Mouse (Mus musculus) cerebellum, adult 2 months (tissue): ENCODE measurements around the gene Arv1.

Experiments used
- CTCF ChIP-seq: fragments of 200-500 bp; IDR thresholded peaks from 2 replicates; pipeline ENCODE4 v1.5.1; 2011; ENCODE audit warnings: low read depth, mild to moderate bottlenecking, control low read depth, low read length, moderate library complexity, borderline replicate concordance; ENCODE audit not compliant: insufficient read depth
- POLR2A ChIP-seq: fragments of 200-500 bp; IDR thresholded peaks from 2 replicates; pipeline ENCODE4 v1.6.1; 2011; ENCODE audit warnings: low read length, control low read depth, borderline replicate concordance; ENCODE audit not compliant: insufficient read depth

DNA sequence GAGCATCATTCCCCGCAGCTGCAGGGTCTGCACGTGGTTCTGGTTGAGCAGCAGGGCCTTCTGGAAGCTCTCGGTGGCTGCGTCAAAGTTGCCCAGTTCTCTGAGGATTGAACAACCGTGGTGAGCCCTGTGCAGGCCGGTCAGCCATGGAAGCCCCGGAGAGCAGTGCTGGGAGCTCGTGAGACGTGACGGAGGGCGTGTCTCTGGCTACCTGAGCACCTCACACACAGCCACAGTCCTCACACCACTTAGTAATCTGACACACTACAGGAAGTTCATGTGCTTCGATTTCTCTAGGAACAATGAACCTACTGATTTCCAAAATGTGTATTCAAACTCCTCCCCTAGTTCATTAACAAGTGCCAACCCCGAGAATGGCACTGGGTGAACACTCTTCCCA, 33.0 kb upstream of the Arv1 start:
- TF ChIP-seq POLR2A (no peak), CTCF (no peak)
